Mouse (Mus musculus): ENCODE measurements around the gene Alpi. TPM values are rescaled to one million over a fixed set of nuclear protein-coding genes. Genes with fewer than 3 reads are reported as not detected.

The Alpi gene
- total RNA-seq, 4 experiments from 2014 or later: not detected

- no peak for DNase-seq (ENCODE audit: low spot score)
Measured at GRCm38 (mm10) chr1:87059042-87059665, 42.3 kb downstream of the Alpi start.

GRCm38 (mm10) chr1:87057075-87057474, 44.3 kb downstream of the Alpi start:
- no peak for DNase-seq (ENCODE audit: low spot score)

- DNase-seq (ENCODE audit: low spot score): no peak
Measured at GRCm38 (mm10) chr1:87051369-87051768, 50.0 kb downstream of the Alpi start.

GRCm38 (mm10) chr1:87050700-87051099, 50.7 kb downstream of the Alpi start:
- DNase-seq (ENCODE audit: low spot score): no peak

- no peak for DNase-seq (ENCODE audit: low spot score)
Measured at GRCm38 (mm10) chr1:87050072-87050471, 51.3 kb downstream of the Alpi start.

Other genes starting within 250 kb of the Alpi start
- gene Alppl2, start 11.7 kb downstream of the Alpi start, total RNA-seq (2022): not detected
- not detected for gene Akp3, start 23.4 kb upstream of the Alpi start, total RNA-seq (2022)
- not detected for gene Ecel1, start 54.9 kb upstream of the Alpi start, total RNA-seq (2022)
- gene Prss56, start 81.7 kb upstream of the Alpi start, total RNA-seq (2022): not detected
- not detected for gene Chrnd, start 89.0 kb upstream of the Alpi start, total RNA-seq (2022)
- gene Chrng, start 103.1 kb upstream of the Alpi start, total RNA-seq (2022): not detected
- 10 to 100 TPM; 44.0 to 56.1 (median 49.0) TPM for gene Eif4e2, start 112.3 kb upstream of the Alpi start, total RNA-seq (2022)
- 1 to 10 TPM; 3.3 to 7.2 (median 4.5) TPM for gene Efhd1, start 162.8 kb upstream of the Alpi start, total RNA-seq (2022)
- gene Gigyf2, start 225.4 kb upstream of the Alpi start, total RNA-seq (2022): 10 to 100 TPM; 38.0 to 48.5 (median 40.4) TPM

Data from heart, adult 8-10 months (tissue).